Mouse (Mus musculus) thymus, adult 2 months (tissue): ENCODE measurements at regions not wholly inside any gene's neighbourhood (a gene's known extent, or its start where the extent isn't known, plus 50 kb on each side); places are given as distances from the start of the nearest gene placed in this dataset.

Experiments used
- CTCF ChIP-seq: fragments of 200-500 bp; IDR thresholded peaks from 2 replicates; pipeline ENCODE4 v1.5.1; 2012; ENCODE audit warnings: mild to moderate bottlenecking, control low read depth, low read length, moderate library complexity, borderline replicate concordance; ENCODE audit not compliant: control insufficient read depth, poor library complexity, insufficient read depth; ENCODE audit errors: extremely low read depth
- POLR2A ChIP-seq: fragments of 200-500 bp; IDR thresholded peaks from 2 replicates; pipeline ENCODE4 v1.6.1; 2012; ENCODE audit warnings: mild to moderate bottlenecking, low read length, control low read depth, moderate library complexity; ENCODE audit not compliant: control insufficient read depth, poor library complexity, insufficient read depth; ENCODE audit errors: extremely low read depth

DNA sequence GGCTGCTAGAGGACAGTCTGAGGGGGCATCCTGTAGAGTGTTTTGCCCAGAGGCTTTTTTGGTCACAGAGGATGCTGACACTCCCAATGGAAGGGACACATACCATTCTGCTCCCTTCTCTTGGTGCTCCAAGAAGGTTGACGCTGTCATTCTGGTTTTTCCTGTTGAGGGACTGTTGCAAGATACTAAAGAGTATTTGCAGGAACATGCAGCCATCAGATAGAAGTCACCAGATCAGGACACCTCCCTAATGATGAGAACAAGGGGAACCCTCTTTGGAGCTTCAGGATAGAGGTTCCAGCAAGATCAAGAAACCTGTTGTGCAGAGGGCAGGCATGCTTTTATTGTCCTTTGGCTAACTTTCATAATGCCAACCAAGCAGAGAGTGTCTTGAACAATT is 431.1 kb upstream of the Zmiz1 start:
- TF ChIP-seq CTCF (no peak), POLR2A (no peak)
